Mouse (Mus musculus) lung, embryonic 15.5 days (tissue): ENCODE data around the gene Il1rap. TPM values are rescaled to one million over a fixed set of nuclear protein-coding genes. Genes with fewer than 3 reads are reported as not detected.

Source experiments
- ATAC-seq: fragments of 200-750 bp; cut with Nextera tagmentation; 2 replicates; pipeline ENCODE4 v1.8.0; 2017; ENCODE audit warnings: moderate number of reproducible peaks, borderline replicate concordance; ENCODE audit not compliant: low FRiP score, low TSS enrichment; ENCODE audit errors: extremely low read depth
- H3K27ac ChIP-seq: fragments of 300-500 bp; sonication (generic); 2 replicates; pipeline ENCODE4 v1.5.1; 2015; ENCODE audit warnings: moderate library complexity, mild to moderate bottlenecking, inconsistent platforms
- H3K27me3 ChIP-seq: fragments of 300-500 bp; sonication (generic); 2 replicates; pipeline ENCODE4 v1.6.1; 2015; ENCODE audit warnings: inconsistent platforms
- H3K36me3 ChIP-seq: fragments of 300-500 bp; sonication (generic); 2 replicates; pipeline ENCODE4 v1.6.1; 2015; ENCODE audit warnings: inconsistent platforms
- H3K4me1 ChIP-seq: fragments of 300-500 bp; sonication (generic); 2 replicates; pipeline ENCODE4 v1.6.1; 2015; ENCODE audit warnings: inconsistent platforms
- H3K4me2 ChIP-seq: fragments of 300-500 bp; sonication (generic); 2 replicates; pipeline ENCODE4 v1.6.1; 2015; ENCODE audit warnings: inconsistent platforms, mild to moderate bottlenecking, moderate library complexity
- H3K4me3 ChIP-seq: fragments of 300-500 bp; sonication (generic); 2 replicates; pipeline ENCODE4 v1.5.1; 2015; ENCODE audit warnings: mild to moderate bottlenecking, inconsistent platforms
- H3K9ac ChIP-seq: fragments of 300-500 bp; sonication (generic); 2 replicates; pipeline ENCODE4 v1.6.1; 2015; ENCODE audit warnings: inconsistent platforms
- H3K9me3 ChIP-seq: fragments of 300-500 bp; sonication (generic); 2 replicates; pipeline ENCODE4 v1.6.1; 2016; ENCODE audit warnings: inconsistent platforms
- WGBS: fragments of 180-500 bp; shearing (Covaris S2); methylation state at CpG from one replicate; pipeline ENCODE4 v1.1.7; 2015; 5-methylcytosine and 5-hydroxymethylcytosine counted together
- polyA plus RNA-seq: library from polyadenylated mRNA; unstranded; fragments of >200 nt; fragmentation: Nextera tagmentation; extraction: Ambion mirVana; gene quantifications from 2 replicates; pipeline ENCODE4 v1.2.1, GENCODE M21; 2015

Gene Il1rap
- polyA plus RNA-seq, 1 experiment from 2014 or later: 12.7 TPM

GRCm38 (mm10) chr16:26700440-26701103 lies 119.1 kb downstream of the Il1rap start:
- Histone ChIP-seq H3K27me3 (no peaks in the 10 kb centered on the region), H3K9ac (no peak overlapping the region), H3K4me3 (no peak overlapping the region), H3K9me3 (no peaks in the 10 kb centered on the region), H3K27ac (no peak overlapping the region), H3K36me3 (no peaks in the 10 kb centered on the region), H3K4me2 (no peak overlapping the region), H3K4me1 (no peaks in the 10 kb centered on the region)
- no peak for ATAC-seq
- WGBS: 78% methylated on average over 8 of the region's 8 CpGs

- Histone ChIP-seq H3K27me3 (no peaks in the 10 kb centered on the region), H3K4me1 (no peaks in the 10 kb centered on the region), H3K9ac (no peak overlapping the region), H3K9me3 (no peaks in the 10 kb centered on the region), H3K36me3 (no peaks in the 10 kb centered on the region), H3K4me2 (no peak overlapping the region), H3K4me3 (no peak overlapping the region), H3K27ac (no peak overlapping the region)
- no peak for ATAC-seq
- WGBS: 70% methylated on average over 6 of the region's 6 CpGs
These were observed 124.3 kb downstream of the Il1rap start for GRCm38 (mm10) chr16:26705658-26706371.

DNA sequence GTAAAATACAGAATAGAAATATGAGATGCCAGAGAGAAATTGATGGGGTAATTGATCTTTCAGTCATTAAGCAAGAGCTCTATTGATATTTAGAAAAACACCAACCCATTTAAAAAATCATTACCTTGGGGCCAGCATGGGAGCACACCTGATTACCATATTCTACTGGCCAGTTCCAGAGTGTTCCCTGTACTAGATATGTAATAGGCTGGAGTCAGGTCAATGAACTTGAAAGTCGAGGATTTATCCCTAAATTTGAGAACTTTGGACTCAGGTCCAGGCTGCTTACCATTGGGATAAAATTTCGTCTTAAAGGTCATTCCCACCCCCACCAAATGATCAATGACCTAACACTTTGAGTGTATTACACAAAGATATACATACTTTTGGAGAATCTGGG lies 125.0 kb downstream of the Il1rap start:
- Histone ChIP-seq H3K4me3 (no peak overlapping the region), H3K27me3 (no peaks in the 10 kb centered on the region), H3K4me1 (no peaks in the 10 kb centered on the region), H3K27ac (no peak overlapping the region), H3K36me3 (no peaks in the 10 kb centered on the region), H3K9ac (no peak overlapping the region), H3K4me2 (no peak overlapping the region), H3K9me3 (no peaks in the 10 kb centered on the region)
- WGBS: 59% methylated on average over 2 of the region's 2 CpGs
- ATAC-seq: no peak

GRCm38 (mm10) chr16:26710922-26711321 lies 129.4 kb downstream of the Il1rap start:
- H3K27ac ChIP-seq: no peak overlapping the region
- 89% methylated on average over 3 of the region's 3 CpGs for WGBS
- no peaks in the 10 kb centered on the region for H3K9me3 ChIP-seq
- H3K9ac ChIP-seq: no peak overlapping the region
- ATAC-seq: no peak
- no peak overlapping the region for H3K4me3 ChIP-seq
- no peaks in the 10 kb centered on the region for H3K4me1 ChIP-seq
- H3K27me3 ChIP-seq: no peaks in the 10 kb centered on the region
- H3K4me2 ChIP-seq: no peak overlapping the region
- no peaks in the 10 kb centered on the region for H3K36me3 ChIP-seq

DNA sequence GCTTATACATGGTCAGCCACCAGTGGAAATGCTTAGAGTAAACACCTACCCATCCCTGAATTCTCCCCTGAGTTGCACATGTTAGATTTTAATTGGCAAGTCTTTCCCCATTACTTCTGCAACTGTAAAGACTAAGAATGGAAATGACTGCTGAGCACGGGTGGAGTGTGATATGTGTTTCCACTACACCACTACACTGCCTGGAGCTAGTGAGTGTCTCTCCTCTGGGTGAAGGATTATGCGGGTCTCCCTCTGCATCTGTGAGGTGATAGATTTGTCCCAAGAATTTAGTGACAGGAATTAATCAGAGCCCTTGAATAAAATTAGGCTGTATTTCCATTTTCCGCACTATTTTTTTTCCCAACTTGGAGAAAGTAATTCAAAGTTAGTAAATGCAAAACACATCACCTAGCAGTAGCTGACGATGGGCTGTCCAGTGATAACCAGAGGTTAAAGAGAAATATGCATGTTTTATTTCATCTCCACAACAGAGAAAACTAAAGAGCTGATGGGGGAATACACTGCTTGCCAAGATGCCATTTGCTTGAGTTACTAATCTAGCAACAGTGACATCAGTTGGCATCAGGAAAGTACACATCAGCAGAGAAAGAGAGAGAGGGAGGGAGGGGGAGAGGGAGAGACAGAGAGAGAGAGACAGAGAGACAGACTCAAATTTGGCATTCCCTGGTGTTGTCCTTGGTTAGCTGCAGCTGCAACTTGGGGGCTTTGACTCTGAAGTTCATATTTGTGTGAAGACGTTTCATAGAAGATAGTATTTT lies 132.2 kb downstream of the Il1rap start:
- Histone ChIP-seq H3K27me3 (no peaks in the 10 kb centered on the region), H3K4me2 (no peak overlapping the region), H3K36me3 (no peaks in the 10 kb centered on the region), H3K4me3 (no peak overlapping the region), H3K9ac (no peak overlapping the region), H3K27ac (no peak overlapping the region), H3K9me3 (no peaks in the 10 kb centered on the region), H3K4me1 (no peaks in the 10 kb centered on the region)
- WGBS: 79% methylated on average over 5 of the region's 5 CpGs
- no peak for ATAC-seq

DNA sequence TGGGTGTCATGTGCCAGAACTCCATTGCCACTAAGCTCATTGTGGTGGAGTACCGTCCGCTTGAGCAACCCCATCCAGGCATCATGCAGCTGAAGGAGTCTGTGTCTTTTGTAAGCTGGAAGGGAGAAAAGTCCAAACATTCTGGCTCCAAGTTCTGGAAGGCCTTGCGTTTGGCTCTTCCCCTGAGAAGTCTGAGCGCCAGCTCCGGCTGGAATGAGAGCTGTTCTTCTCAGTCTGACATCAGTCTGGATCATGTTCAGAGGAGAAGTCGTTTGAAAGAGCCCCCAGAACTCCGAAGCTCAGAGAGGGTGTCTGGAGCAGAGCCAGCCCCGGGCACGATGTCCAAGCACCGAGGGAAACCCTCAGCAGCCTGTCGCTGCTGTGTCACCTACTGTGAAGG lies 141.0 kb downstream of the Il1rap start:
- H3K27ac ChIP-seq: no peak overlapping the region
- ATAC-seq: no peak
- 71% methylated on average over 11 of the region's 11 CpGs for WGBS
- no peak overlapping the region for H3K9ac ChIP-seq
- H3K27me3 ChIP-seq: no peaks in the 10 kb centered on the region
- H3K9me3 ChIP-seq: no peaks in the 10 kb centered on the region
- H3K36me3 ChIP-seq: no peaks in the 10 kb centered on the region
- H3K4me2 ChIP-seq: no peak overlapping the region
- H3K4me3 ChIP-seq: no peak overlapping the region
- no peaks in the 10 kb centered on the region for H3K4me1 ChIP-seq

GRCm38 (mm10) chr16:26723952-26724747 lies 142.6 kb downstream of the Il1rap start:
- H3K4me1 ChIP-seq: no peaks in the 10 kb centered on the region
- H3K9ac ChIP-seq: no peak overlapping the region
- no peak for ATAC-seq
- no peaks in the 10 kb centered on the region for H3K36me3 ChIP-seq
- no peak overlapping the region for H3K4me2 ChIP-seq
- H3K27me3 ChIP-seq: no peaks in the 10 kb centered on the region
- H3K4me3 ChIP-seq: no peak overlapping the region
- H3K27ac ChIP-seq: no peak overlapping the region
- WGBS: 46% methylated on average over 5 of the region's 5 CpGs
- no peaks in the 10 kb centered on the region for H3K9me3 ChIP-seq

- Histone ChIP-seq H3K27me3 (no peaks in the 10 kb centered on the region), H3K36me3 (no peaks in the 10 kb centered on the region), H3K4me3 (no peak overlapping the region), H3K4me1 (no peaks in the 10 kb centered on the region), H3K27ac (no peak overlapping the region), H3K9ac (no peak overlapping the region), H3K9me3 (no peaks in the 10 kb centered on the region), H3K4me2 (no peak overlapping the region)
- no peak for ATAC-seq
- 37% methylated on average over 3 of the region's 3 CpGs for WGBS
These were observed 146.6 kb downstream of the Il1rap start for GRCm38 (mm10) chr16:26728139-26728538.

DNA sequence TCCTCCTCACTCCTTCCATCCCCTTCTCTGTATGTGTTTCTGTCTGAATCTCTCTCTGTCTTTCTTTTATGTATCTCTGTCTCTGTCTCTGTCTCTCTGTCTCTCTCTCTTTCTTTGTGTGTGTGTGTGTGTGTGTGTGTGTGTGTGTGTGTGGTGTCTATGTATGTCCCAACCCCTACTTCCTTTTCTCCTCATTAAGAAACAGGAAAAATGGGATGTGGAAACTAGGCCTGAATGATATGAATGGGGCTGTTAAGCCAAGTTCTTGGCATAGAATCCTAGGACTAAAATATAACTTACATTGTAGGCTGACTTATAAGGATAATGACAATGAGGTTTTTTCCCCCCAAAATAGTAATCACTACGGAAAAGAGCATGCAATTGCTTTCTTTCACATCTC lies 149.4 kb downstream of the Il1rap start:
- H3K4me2 ChIP-seq: no peak overlapping the region
- H3K27ac ChIP-seq: no peak overlapping the region
- no peak overlapping the region for H3K9ac ChIP-seq
- H3K9me3 ChIP-seq: no peaks in the 10 kb centered on the region
- H3K4me1 ChIP-seq: no peaks in the 10 kb centered on the region
- no peaks in the 10 kb centered on the region for H3K36me3 ChIP-seq
- WGBS: 87% methylated on average over 1 of the region's 1 CpGs
- H3K27me3 ChIP-seq: no peaks in the 10 kb centered on the region
- H3K4me3 ChIP-seq: no peak overlapping the region
- ATAC-seq: no peak

- Histone ChIP-seq H3K27me3 (no peaks in the 10 kb centered on the region), H3K9ac (no peak overlapping the region), H3K9me3 (no peaks in the 10 kb centered on the region), H3K4me2 (no peak overlapping the region), H3K27ac (no peak overlapping the region), H3K36me3 (no peaks in the 10 kb centered on the region), H3K4me1 (no peaks in the 10 kb centered on the region), H3K4me3 (no peak overlapping the region)
- WGBS: 79% methylated on average over 3 of the region's 3 CpGs
- ATAC-seq: no peak
These were observed 151.1 kb downstream of the Il1rap start for GRCm38 (mm10) chr16:26732566-26732965.

DNA sequence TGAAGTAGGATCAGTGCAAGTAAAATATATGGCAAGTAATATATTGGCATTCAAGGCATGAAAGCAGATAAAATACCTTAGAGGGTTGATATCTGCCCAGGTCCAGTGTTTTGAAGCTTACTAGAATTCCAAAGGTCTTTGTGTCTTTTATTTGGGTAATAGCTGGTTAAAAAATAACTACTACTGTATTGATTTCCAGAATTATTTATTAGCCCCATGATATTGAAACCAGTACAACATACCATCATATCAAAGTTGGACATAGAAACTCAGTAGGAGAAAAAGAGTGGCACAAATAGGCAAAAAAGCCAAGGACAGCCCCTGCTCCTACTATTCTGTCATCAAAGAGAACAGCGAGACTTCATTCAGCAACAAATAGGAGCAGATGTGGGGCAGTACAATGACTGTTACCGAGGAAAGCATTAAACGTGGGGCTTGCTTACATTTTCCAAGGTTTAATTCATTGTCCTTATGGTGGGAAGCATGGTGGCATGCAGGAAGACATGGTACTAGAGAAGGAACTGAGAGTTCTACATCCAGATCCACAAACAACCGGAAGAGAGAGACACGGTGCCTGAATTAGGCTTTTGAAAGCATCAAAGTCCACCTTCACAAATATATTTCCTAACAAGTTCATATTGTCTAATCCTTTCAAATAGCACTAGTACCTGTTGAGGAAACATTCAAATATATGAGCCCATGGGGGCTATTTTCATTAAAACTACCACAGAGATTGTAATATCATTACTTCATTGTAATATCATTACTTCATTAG lies 174.1 kb downstream of the Il1rap start:
- no peaks in the 10 kb centered on the region for H3K4me1 ChIP-seq
- 80% methylated on average over 5 of the region's 5 CpGs for WGBS
- no peak for ATAC-seq
- H3K4me2 ChIP-seq: no peak overlapping the region
- no peak overlapping the region for H3K27ac ChIP-seq
- no peaks in the 10 kb centered on the region for H3K36me3 ChIP-seq
- H3K27me3 ChIP-seq: no peaks in the 10 kb centered on the region
- H3K4me3 ChIP-seq: no peak overlapping the region
- no peaks in the 10 kb centered on the region for H3K9me3 ChIP-seq
- H3K9ac ChIP-seq: no peak overlapping the region
